Mouse (Mus musculus): ENCODE data around the gene Gca. TPM values are rescaled to one million over a fixed set of nuclear protein-coding genes. Genes with fewer than 3 reads are reported as not detected.

Gca gene
- total and polyA plus RNA-seq, 3 experiments: 6.2 to 17.9 TPM; not detected in 1

DNA sequence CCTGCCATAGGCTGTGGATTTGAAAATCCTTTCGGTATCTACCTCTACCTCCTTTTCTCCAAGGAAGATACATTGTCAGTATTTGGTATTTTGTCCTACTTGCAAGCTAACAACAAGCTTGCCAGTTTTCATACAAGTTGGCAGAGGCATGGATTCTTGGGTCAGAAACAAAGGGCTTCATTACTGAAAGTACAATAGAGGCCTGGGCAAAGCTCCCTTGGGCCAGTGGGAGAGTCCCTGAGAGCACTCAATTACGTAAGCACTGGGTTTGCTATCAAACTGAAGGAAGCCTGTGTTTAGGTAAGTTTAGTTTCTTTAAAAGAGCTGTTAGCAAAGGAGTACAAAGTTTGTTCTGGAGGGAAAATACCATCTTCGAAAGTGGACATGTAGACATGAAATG is 1.5 kb upstream of the Gca start:
- DNase-seq (ENCODE audit: low read depth, low spot score): no peak
- H3K27me3 ChIP-seq (ENCODE audit: control insufficient read depth in 1 of 2, insufficient read depth in 2 of 2, low read length in 2 of 2): no peaks in the 10 kb centered on the region
- no peak overlapping the region for H3K27ac ChIP-seq (ENCODE audit: control insufficient read depth, low read depth, low read length)
- peaks cover 0 to 6% of the 10 kb centered on the region in 2 experiments; a peak in 2 of 4 replicates for H3K36me3 ChIP-seq (ENCODE audit: control insufficient read depth in 1 of 2, insufficient read depth in 2 of 2, low read length in 2 of 2)
- no peak for TF ChIP-seq E2F4 (IDR thresholded peaks at IDR 0.05; ENCODE audit: borderline replicate concordance, low read depth, low read length)
- TF ChIP-seq ZNF384 (IDR thresholded peaks at IDR 0.05; ENCODE audit: low read depth, low read length): no peak
- no peak for TF ChIP-seq MYC (IDR thresholded peaks at IDR 0.05; ENCODE audit: low read depth, low read length)
- no peak for TF ChIP-seq POLR2A (IDR thresholded peaks at IDR 0.05; ENCODE audit: control insufficient read depth in 1 of 2, insufficient read depth in 1 of 2, low read depth in 1 of 2, low read length in 2 of 2, poor library complexity in 1 of 2)
- no peak for TF ChIP-seq ZC3H11A (IDR thresholded peaks at IDR 0.05; ENCODE audit: low read depth, low read length)
- TF ChIP-seq KAT2A (conservative IDR thresholded peaks at IDR 0.05; ENCODE audit: low read depth, low read length): no peak
- no peak for TF ChIP-seq POLR2AphosphoS2 (IDR thresholded peaks at IDR 0.05; ENCODE audit: low read length)
- TF ChIP-seq MAFK (IDR thresholded peaks at IDR 0.05; ENCODE audit: borderline replicate concordance, low read depth, low read length): no peak
- TF ChIP-seq ZKSCAN1 (IDR thresholded peaks at IDR 0.05; ENCODE audit: low read depth, low read length): no peak
- no peak for TF ChIP-seq GABPA (IDR thresholded peaks at IDR 0.05; ENCODE audit: low read depth, low read length)
- no peak for TF ChIP-seq CTCF (IDR thresholded peaks at IDR 0.05 in 2 of 3, conservative IDR thresholded peaks at IDR 0.05 in 1 of 3; ENCODE audit: control insufficient read depth in 1 of 3, insufficient read depth in 1 of 3, low read depth in 2 of 3, low read length in 3 of 3, poor library complexity in 1 of 3, severe bottlenecking in 1 of 3)
- no peak for TF ChIP-seq RCOR1 (IDR thresholded peaks at IDR 0.05; ENCODE audit: low read depth, low read length)
- no peak for TF ChIP-seq HCFC1 (IDR thresholded peaks at IDR 0.05; ENCODE audit: low read depth, low read length)
- no peak for TF ChIP-seq CHD1 (IDR thresholded peaks at IDR 0.05; ENCODE audit: low read depth, low read length)
- TF ChIP-seq USF2 (IDR thresholded peaks at IDR 0.05; ENCODE audit: borderline replicate concordance in 1 of 2, insufficient read depth in 1 of 2, low read depth in 1 of 2, low read length in 2 of 2): no peak
- no peak for TF ChIP-seq TBP (IDR thresholded peaks at IDR 0.05; ENCODE audit: low read depth, low read length)
- no peak overlapping the region for H3K4me3 ChIP-seq (ENCODE audit: control insufficient read depth in 1 of 2, insufficient read depth in 1 of 2, low read depth in 2 of 2, low read length in 2 of 2)
- H3K9me3 ChIP-seq (replicated peaks; ENCODE audit: insufficient read depth, low read length): no peaks in the 10 kb centered on the region
- peaks cover 5 to 9% of the 10 kb centered on the region in 2 experiments for H3K4me1 ChIP-seq (ENCODE audit: control insufficient read depth in 1 of 2, insufficient read depth in 2 of 2, low read length in 2 of 2)
- H3K79me2 ChIP-seq (ENCODE audit: control insufficient read depth, insufficient read depth, low read length, poor library complexity): peaks cover 5% of the 10 kb centered on the region
- H3K9ac ChIP-seq (ENCODE audit: control insufficient read depth, low read depth, low read length, poor library complexity, severe bottlenecking): no peak overlapping the region

DNA sequence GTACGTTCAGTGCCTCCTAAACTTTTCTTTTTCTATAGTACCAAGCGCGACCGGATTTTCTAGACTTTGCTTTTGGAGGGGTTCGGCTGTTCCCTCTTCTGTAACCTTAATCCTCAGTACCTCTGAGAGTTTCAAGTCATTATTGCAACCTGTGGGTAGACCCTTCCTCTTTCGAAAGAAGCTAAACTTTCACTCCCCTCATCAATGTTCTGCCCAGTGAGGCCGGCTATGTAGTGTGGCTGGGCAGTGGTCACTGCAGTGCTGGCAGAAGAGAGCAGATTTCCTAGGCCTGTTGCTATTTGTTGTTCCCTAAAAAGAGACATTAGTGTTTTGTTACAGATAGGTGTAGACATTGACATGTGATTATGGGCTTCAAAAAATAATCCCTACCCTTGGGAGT is 754 bp downstream of the Gca start:
- H3K4me3 ChIP-seq (ENCODE audit: control insufficient read depth in 1 of 2, insufficient read depth in 1 of 2, low read depth in 2 of 2, low read length in 2 of 2): peak overlapping the region; percentile 94 to 99
- peaks cover 5 to 11% of the 10 kb centered on the region in 2 experiments for H3K4me1 ChIP-seq (ENCODE audit: control insufficient read depth in 1 of 2, insufficient read depth in 2 of 2, low read length in 2 of 2)
- H3K9me3 ChIP-seq (replicated peaks; ENCODE audit: insufficient read depth, low read length): no peaks in the 10 kb centered on the region
- no peaks in the 10 kb centered on the region for H3K27me3 ChIP-seq (ENCODE audit: control insufficient read depth in 1 of 2, insufficient read depth in 2 of 2, low read length in 2 of 2)
- TF ChIP-seq RAD21 (IDR thresholded peaks at IDR 0.05; ENCODE audit: low read depth, low read length) (no peak), RCOR1 (IDR thresholded peaks at IDR 0.05; ENCODE audit: low read depth, low read length) (no peak)
- peaks cover 0 to 9% of the 10 kb centered on the region in 2 experiments; a peak in 2 of 4 replicates for H3K36me3 ChIP-seq (ENCODE audit: control insufficient read depth in 1 of 2, insufficient read depth in 2 of 2, low read length in 2 of 2)
- no peak overlapping the region for H3K27ac ChIP-seq (ENCODE audit: control insufficient read depth, low read depth, low read length)
- H3K79me2 ChIP-seq (ENCODE audit: control insufficient read depth, insufficient read depth, low read length, poor library complexity): peaks cover 5% of the 10 kb centered on the region
- peak overlapping the region; percentile 59 for H3K9ac ChIP-seq (ENCODE audit: control insufficient read depth, low read depth, low read length, poor library complexity, severe bottlenecking)
- no peak for DNase-seq (ENCODE audit: low read depth, low spot score)

All from MEL (cell line).